Mouse (Mus musculus) midbrain, postnatal 0 days (tissue): ENCODE measurements around the gene Donson. TPM values are rescaled to one million over a fixed set of nuclear protein-coding genes. Genes with fewer than 3 reads are reported as not detected.
A peak's percentile ranks its signal among the peaks of the same experiment; 100 is the strongest.

Source experiments
- ATAC-seq: fragments of 200-750 bp; cut with Nextera tagmentation; 2 replicates; pipeline ENCODE4 v1.8.0; 2017; ENCODE audit warnings: moderate number of reproducible peaks, mild to moderate bottlenecking, moderate TSS enrichment, moderate library complexity; ENCODE audit not compliant: low FRiP score
- DNase-seq: peaks from one replicate; pipeline ENCODE4 v3.0.0-alpha.2; 2015; ENCODE audit warnings: low spot score
- H3K27ac ChIP-seq: fragments of 300-500 bp; sonication (generic); 2 replicates; pipeline ENCODE4 v1.5.1; 2014; ENCODE audit warnings: low read depth, mild to moderate bottlenecking, low read length, mixed read lengths
- H3K27me3 ChIP-seq: fragments of 300-500 bp; sonication (generic); 2 replicates; pipeline ENCODE4 v1.6.1; 2014; ENCODE audit warnings: low read length, control low read depth, mixed read lengths; ENCODE audit not compliant: insufficient read depth
- H3K36me3 ChIP-seq: fragments of 300-500 bp; sonication (generic); 2 replicates; pipeline ENCODE4 v1.6.1; 2014; ENCODE audit warnings: low read length, control low read depth, mixed read lengths; ENCODE audit not compliant: insufficient read depth
- H3K4me1 ChIP-seq: fragments of 300-500 bp; sonication (generic); 2 replicates; pipeline ENCODE4 v1.6.1; 2014; ENCODE audit warnings: mild to moderate bottlenecking, control low read depth, antibody characterized with exemption, low read length, mixed read lengths; ENCODE audit not compliant: insufficient read depth
- H3K4me2 ChIP-seq: fragments of 300-500 bp; sonication (generic); 2 replicates; pipeline ENCODE4 v1.6.1; 2014; ENCODE audit warnings: low read depth, mild to moderate bottlenecking, low read length, mixed read lengths; ENCODE audit not compliant: poor library complexity, severe bottlenecking
- H3K4me3 ChIP-seq: fragments of 300-500 bp; sonication (generic); 2 replicates; pipeline ENCODE4 v1.5.1; 2014; ENCODE audit warnings: low read depth, mild to moderate bottlenecking, low read length, moderate library complexity
- H3K9ac ChIP-seq: fragments of 300-500 bp; sonication (generic); replicated peaks from 2 replicates; pipeline ENCODE4 v1.6.1; 2014; ENCODE audit warnings: mild to moderate bottlenecking, low read length, moderate library complexity, mixed read lengths; ENCODE audit not compliant: poor library complexity, severe bottlenecking
- H3K9me3 ChIP-seq: fragments of 300-500 bp; sonication (generic); 2 replicates; pipeline ENCODE4 v1.6.1; 2016; ENCODE audit warnings: low read length, control low read depth
- CTCF ChIP-seq: IDR thresholded peaks from 2 replicates; pipeline ENCODE4 v1.5.1; 2016; ENCODE audit warnings: antibody characterized with exemption, mild to moderate bottlenecking
- WGBS: fragments of 180-500 bp; shearing (Covaris S2); extraction: QIAGEN DNeasy Blood & Tissue Kit; methylation state at CpG from one replicate; pipeline ENCODE4 v1.1.7; 2014; 5-methylcytosine and 5-hydroxymethylcytosine counted together
- polyA plus RNA-seq: library from polyadenylated mRNA; unstranded; fragments of >200 nt; fragmentation: Nextera tagmentation; extraction: Ambion mirVana; gene quantifications from 2 replicates; pipeline ENCODE4 v1.2.1, GENCODE M21; 2015
- total RNA-seq: library from RNA; depleted of rRNA; stranded (reverse); fragments of >200 nt; gene quantifications from 2 replicates; pipeline ENCODE4 v1.2.3, GENCODE M21; 2014; rRNA removed

Gene Donson
- total RNA-seq = 18.3 and 28.8 TPM in 2 replicates
- 14.0 and 15.5 TPM in 2 replicates for polyA plus RNA-seq

GRCm38 (mm10) chr16:91688619-91689334, at the start of gene Donson:
TSS of gene Donson (minus strand) at chr16:91688770.
- peaks cover 29% of the 10 kb centered on the region for H3K36me3 ChIP-seq
- H3K27me3 ChIP-seq = no peaks in the 10 kb centered on the region
- WGBS = under 1% methylated on average over 71 of the region's 71 CpGs
- H3K9ac ChIP-seq = peak within 1 kb of the TSS; percentile 86
- peak within 1 kb of the TSS; percentile 89 for H3K4me2 ChIP-seq
- peak within 1 kb of the TSS; percentile 85 for H3K27ac ChIP-seq
- TF ChIP-seq CTCF = no peak
- peak; percentile 94 for DNase-seq
- H3K4me3 ChIP-seq = peak within 1 kb of the TSS; percentile 94
- peak; percentile 98 for ATAC-seq
- 0 out of 2 replicates have a peak, but pooled peaks cover 4% of the 10 kb centered on the region for H3K4me1 ChIP-seq
- H3K9me3 ChIP-seq = no peaks in the 10 kb centered on the region

GRCm38 (mm10) chr16:91736046-91736816, 47.7 kb upstream of the Donson start:
- Histone ChIP-seq H3K4me1 (peaks cover 16% of the 10 kb centered on the region), H3K9ac (no peak overlapping the region), H3K4me2 (no peak overlapping the region), H3K36me3 (no peaks in the 10 kb centered on the region), H3K27me3 (no peaks in the 10 kb centered on the region), H3K4me3 (no peak overlapping the region), H3K27ac (no peak overlapping the region), H3K9me3 (no peaks in the 10 kb centered on the region)
- TF ChIP-seq CTCF = no peak
- no peak for ATAC-seq
- WGBS = 70% methylated on average over 7 of the region's 7 CpGs
- no peak for DNase-seq

GRCm38 (mm10) chr16:91734771-91735170, 46.2 kb upstream of the Donson start:
- no peak for ATAC-seq
- no peaks in the 10 kb centered on the region for H3K36me3 ChIP-seq
- no peak overlapping the region for H3K4me2 ChIP-seq
- H3K4me3 ChIP-seq = no peak overlapping the region
- H3K27ac ChIP-seq = no peak overlapping the region
- H3K27me3 ChIP-seq = no peaks in the 10 kb centered on the region
- no peak for DNase-seq
- TF ChIP-seq CTCF = no peak
- H3K9me3 ChIP-seq = no peaks in the 10 kb centered on the region
- no peak overlapping the region for H3K9ac ChIP-seq
- 59% methylated on average over 5 of the region's 5 CpGs for WGBS
- H3K4me1 ChIP-seq = peaks cover 18% of the 10 kb centered on the region

- DNase-seq (no peak), ATAC-seq (no peak)
- no peaks in the 10 kb centered on the region for H3K36me3 ChIP-seq
- no peak overlapping the region for H3K9ac ChIP-seq
- no peak for TF ChIP-seq CTCF
- H3K4me3 ChIP-seq = no peak overlapping the region
- H3K9me3 ChIP-seq = no peaks in the 10 kb centered on the region
- H3K4me2 ChIP-seq = no peak overlapping the region
- WGBS = 77% methylated on average over 2 of the region's 2 CpGs
- no peaks in the 10 kb centered on the region for H3K27me3 ChIP-seq
- H3K27ac ChIP-seq = no peak overlapping the region
- H3K4me1 ChIP-seq = peaks cover 18% of the 10 kb centered on the region
These were observed 44.2 kb upstream of the Donson start for GRCm38 (mm10) chr16:91732816-91733215.

- DNase-seq = no peak
- peak overlapping the region; percentile 93 for H3K4me3 ChIP-seq
- H3K4me1 ChIP-seq = peaks cover 22% of the 10 kb centered on the region
- H3K36me3 ChIP-seq = no peaks in the 10 kb centered on the region
- peak overlapping the region; percentile 95 for H3K27ac ChIP-seq
- TF ChIP-seq CTCF = no peak
- ATAC-seq = no peak
- H3K27me3 ChIP-seq = no peaks in the 10 kb centered on the region
- peak overlapping the region; percentile 70 for H3K4me2 ChIP-seq
- under 1% methylated on average over 11 of the region's 11 CpGs for WGBS
- H3K9ac ChIP-seq = peak overlapping the region; percentile 89
- no peaks in the 10 kb centered on the region for H3K9me3 ChIP-seq
These were observed 41.9 kb upstream of the Donson start for GRCm38 (mm10) chr16:91730446-91730845.
